Mouse (Mus musculus) heart, embryonic 14.5 days (tissue): ENCODE data around the gene Gm3685. TPM values are rescaled to one million over a fixed set of nuclear protein-coding genes. Genes with fewer than 3 reads are reported as not detected.
"Not testable (repeated sequence)": the region's sequence is repeated elsewhere in the genome, so short reads cannot be mapped to it uniquely, and the experiment has no call there.

ENCODE experiments used
- ATAC-seq: fragments of 200-750 bp; cut with Nextera tagmentation; 2 replicates; pipeline ENCODE4 v1.8.0; 2017; ENCODE audit warnings: low read depth, moderate TSS enrichment; ENCODE audit not compliant: insufficient number of reproducible peaks, insufficient read depth, low FRiP score
- H3K27ac ChIP-seq, 2 experiments: fragments of 200-500 bp in 1 of 2; fragments of 300-500 bp in 1 of 2; sonication (generic) in 1 of 2; replicated peaks in 1 of 2; 2 replicates each; pipeline ENCODE4 v1.5.1; 2012 to 2014; ENCODE audit warnings: low read depth in 2 of 2, low read length in 2 of 2, control low read depth in 1 of 2, mild to moderate bottlenecking in 1 of 2, mixed read lengths in 1 of 2; ENCODE audit not compliant: control insufficient read depth in 1 of 2, insufficient read depth in 1 of 2
- H3K27me3 ChIP-seq: fragments of 300-500 bp; sonication (generic); 2 replicates; pipeline ENCODE4 v1.6.1; 2014; ENCODE audit warnings: mild to moderate bottlenecking, low read length, control low read depth; ENCODE audit not compliant: control insufficient read depth, insufficient read depth
- H3K36me3 ChIP-seq: fragments of 300-500 bp; sonication (generic); 2 replicates; pipeline ENCODE4 v1.6.1; 2014; ENCODE audit warnings: mild to moderate bottlenecking, control low read depth, low read length, mixed read lengths; ENCODE audit not compliant: control insufficient read depth, insufficient read depth
- H3K4me1 ChIP-seq, 2 experiments: fragments of 200-500 bp in 1 of 2; fragments of 300-500 bp in 1 of 2; sonication (generic) in 1 of 2; 2 replicates each; pipeline ENCODE4 v1.6.1; 2012 to 2014; ENCODE audit warnings: low read length in 2 of 2, control low read depth in 1 of 2, mixed read lengths in 1 of 2; ENCODE audit not compliant: control insufficient read depth in 2 of 2, insufficient read depth in 2 of 2
- H3K4me2 ChIP-seq: fragments of 300-500 bp; sonication (generic); 2 replicates; pipeline ENCODE4 v1.6.1; 2014; ENCODE audit warnings: mild to moderate bottlenecking, low read length
- H3K4me3 ChIP-seq, 2 experiments: fragments of 200-500 bp in 1 of 2; fragments of 300-500 bp in 1 of 2; sonication (generic) in 1 of 2; 2 replicates each; pipeline ENCODE4 v1.5.1; 2012 to 2014; ENCODE audit warnings: low read length in 2 of 2, mild to moderate bottlenecking in 2 of 2, control low read depth in 1 of 2, low read depth in 1 of 2, moderate library complexity in 1 of 2; ENCODE audit not compliant: control insufficient read depth in 1 of 2, insufficient read depth in 1 of 2
- H3K9ac ChIP-seq: fragments of 300-500 bp; sonication (generic); 2 replicates; pipeline ENCODE4 v1.6.1; 2014; ENCODE audit warnings: mild to moderate bottlenecking, low read length
- H3K9me3 ChIP-seq: fragments of 300-500 bp; sonication (generic); 2 replicates; pipeline ENCODE4 v1.6.1; 2016; ENCODE audit warnings: low read length, control low read depth; ENCODE audit not compliant: control insufficient read depth
- WGBS: fragments of 180-500 bp; shearing (Covaris S2); extraction: QIAGEN DNeasy Blood & Tissue Kit; methylation state at CpG from one replicate; pipeline ENCODE4 v1.1.7; 2014; 5-methylcytosine and 5-hydroxymethylcytosine counted together
- polyA plus RNA-seq: library from polyadenylated mRNA; unstranded; fragments of >200 nt; fragmentation: Nextera tagmentation; extraction: Ambion mirVana; gene quantifications from 2 replicates; pipeline ENCODE4 v1.2.1, GENCODE M21; 2014

The Gm3685 gene
- polyA plus RNA-seq, result not detected in 2 replicates

- WGBS, result no CpG with 5 or more reads among the region's 2 CpGs
- H3K9me3 ChIP-seq, H3K4me1 ChIP-seq, H3K4me2 ChIP-seq, ATAC-seq, H3K36me3 ChIP-seq, H3K9ac ChIP-seq, H3K27ac ChIP-seq, H3K4me3 ChIP-seq, H3K27me3 ChIP-seq: not testable (repeated sequence)
Observed at GRCm38 (mm10) chr14:7044870-7045269, at the start of gene Gm3685. TSS of gene Gm3685 (minus strand) at chr14:7044970.

GRCm38 (mm10) chr14:7026781-7027749 lies 17.7 kb downstream of the Gm3685 start, which contains the start of gene Gm10406:
TSS of gene Gm10406 (minus strand) at chr14:7027449.
- 1% methylated on average over 36 of the region's 70 CpGs for WGBS
- not testable (repeated sequence) for H3K27ac ChIP-seq

GRCm38 (mm10) chr14:7026274-7026673 lies 18.5 kb downstream of the Gm3685 start:
- peak overlapping the region; percentile 67 for H3K4me2 ChIP-seq
- not testable (repeated sequence) for ATAC-seq, H3K9me3 ChIP-seq, H3K36me3 ChIP-seq, H3K27ac ChIP-seq, H3K4me3 ChIP-seq, H3K4me1 ChIP-seq, H3K27me3 ChIP-seq, H3K9ac ChIP-seq
- 3% methylated on average over 7 of the region's 9 CpGs for WGBS

More at GRCm38 (mm10) chr14:7026781-7027749, 17.7 kb downstream of the Gm3685 start, which contains the start of gene Gm10406:
- not testable (repeated sequence) for H3K4me1 ChIP-seq, ATAC-seq, H3K27me3 ChIP-seq, H3K9me3 ChIP-seq, H3K9ac ChIP-seq, H3K36me3 ChIP-seq
- peak within 1 kb of the TSS; percentile 36 to 47 for H3K4me3 ChIP-seq
- peak within 1 kb of the TSS; percentile 67 for H3K4me2 ChIP-seq

Other genes starting within 250 kb of the Gm3685 start
- gene Gm3642, start 204.7 kb downstream of the Gm3685 start, polyA plus RNA-seq, result not detected in 2 replicates
- 0.75 and 1.9 TPM in 2 replicates for gene Gm3667, start 155.0 kb downstream of the Gm3685 start, polyA plus RNA-seq
- gene Gm6356, start 71.2 kb downstream of the Gm3685 start, polyA plus RNA-seq, result not detected in 2 replicates
- 0.20 and 0.28 TPM in 2 replicates for gene Gm10406, start 17.5 kb downstream of the Gm3685 start, polyA plus RNA-seq
- gene Gm3696, start 55.7 kb upstream of the Gm3685 start, polyA plus RNA-seq, result 1.6 and 1.8 TPM in 2 replicates
- gene Gm6676, start 80.4 kb upstream of the Gm3685 start, polyA plus RNA-seq, result not detected in 2 replicates
- 2.2 and 4.6 TPM in 2 replicates for gene Gm3512, start 129.6 kb upstream of the Gm3685 start, polyA plus RNA-seq
- gene Gm16434, start 149.6 kb upstream of the Gm3685 start, polyA plus RNA-seq, result not detected in 2 replicates
- not detected in 2 replicates for gene Gm3727, start 219.7 kb upstream of the Gm3685 start, polyA plus RNA-seq